Mouse (Mus musculus): ENCODE results near the gene Pou3f1.

The Pou3f1 gene

DNA sequence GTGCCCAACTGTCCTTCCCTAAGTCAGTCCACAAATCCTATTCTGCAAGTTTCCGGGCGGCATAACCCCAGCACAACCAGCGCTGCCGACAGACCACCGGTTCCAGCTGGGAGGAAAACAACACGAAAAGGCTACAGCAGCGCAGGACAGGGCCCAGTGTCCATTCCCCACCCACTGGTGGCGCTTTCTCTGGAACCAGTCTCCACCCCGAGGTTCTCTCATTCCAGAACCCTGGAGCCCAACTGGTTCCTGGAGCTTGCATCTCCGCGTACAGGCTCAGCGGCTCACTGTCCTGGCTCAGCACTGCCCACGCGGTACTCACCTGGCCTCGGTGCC, at the start of gene Pou3f1:
Gene Pou3f1 (plus strand): TSS at position 290 of the 336 bp plus-strand sequence.
- DNase-seq (ENCODE audit: low spot score in 2 of 2): no peak

DNA sequence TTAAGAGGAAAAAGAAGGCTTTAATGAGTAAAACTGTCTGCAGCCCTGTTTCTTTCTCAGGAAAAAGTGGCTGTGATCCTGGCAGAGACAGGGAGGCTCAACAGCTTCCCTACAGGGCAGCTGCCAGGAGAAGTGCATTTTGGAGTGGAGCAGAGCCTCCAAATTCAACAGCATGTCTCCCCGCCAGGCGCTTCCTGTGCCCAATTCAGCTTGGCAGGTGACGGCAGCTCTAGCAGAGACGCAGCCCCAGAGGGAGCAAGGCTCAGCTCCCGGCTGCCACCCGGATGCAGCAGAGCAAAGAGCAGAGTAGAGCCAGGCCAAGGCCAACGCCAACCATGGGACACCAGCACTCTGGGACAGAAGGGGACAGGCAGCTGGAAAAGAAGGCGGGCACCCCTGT, 49.4 kb upstream of the Pou3f1 start:
- DNase-seq (ENCODE audit: low spot score in 2 of 2): no peak

DNA sequence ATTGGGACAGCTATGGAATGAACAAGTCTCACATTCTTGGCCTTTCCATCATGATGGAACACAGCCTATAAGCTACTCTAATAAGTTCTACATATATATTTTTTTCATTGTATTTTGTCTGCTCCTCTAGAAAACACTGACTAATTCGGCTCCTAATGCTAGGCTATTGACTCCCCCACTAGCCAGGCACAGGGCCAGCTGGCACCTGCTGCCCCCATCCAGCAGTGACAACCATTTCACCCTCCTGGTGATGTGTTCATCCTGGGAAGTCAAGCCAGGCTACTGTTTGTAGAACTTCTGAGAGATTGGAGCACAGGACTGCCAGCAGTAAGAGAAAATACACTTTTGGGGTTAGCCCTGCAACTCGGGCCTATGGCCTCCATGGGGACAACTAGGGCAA, 46.5 kb upstream of the Pou3f1 start:
- no peak for DNase-seq (ENCODE audit: low spot score in 2 of 2)

DNA sequence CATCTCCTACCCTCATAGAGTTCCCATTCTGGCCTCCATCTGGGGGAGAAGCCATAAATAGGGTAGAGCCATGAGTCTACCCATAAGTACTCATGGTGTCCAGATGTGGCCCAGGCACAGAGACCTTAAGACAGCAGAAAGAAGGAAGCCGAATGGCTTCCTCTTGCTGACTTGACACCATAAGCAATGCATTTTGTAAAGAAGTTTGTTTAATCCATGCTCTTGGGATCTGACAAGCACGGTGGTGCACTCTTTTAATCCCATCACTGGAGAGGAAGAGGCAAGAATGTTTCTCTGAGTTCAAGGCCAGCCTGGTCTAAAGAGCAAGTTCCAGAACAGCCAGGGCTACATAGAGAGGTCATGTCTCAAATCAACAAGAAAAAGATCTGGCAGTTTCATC, 45.9 kb upstream of the Pou3f1 start, which contains the start of gene 3100002H09Rik:
Gene 3100002H09Rik (minus strand): TSS at position 101 of the 400 bp plus-strand sequence.
- no peak for DNase-seq (ENCODE audit: low spot score in 2 of 2)

GRCm38 (mm10) chr4:124611768-124612167, 44.8 kb upstream of the Pou3f1 start:
- no peak for DNase-seq (ENCODE audit: low spot score in 2 of 2)

- no peak for DNase-seq (ENCODE audit: low spot score in 2 of 2)
These were observed 42.4 kb upstream of the Pou3f1 start for GRCm38 (mm10) chr4:124614189-124614588.

DNA sequence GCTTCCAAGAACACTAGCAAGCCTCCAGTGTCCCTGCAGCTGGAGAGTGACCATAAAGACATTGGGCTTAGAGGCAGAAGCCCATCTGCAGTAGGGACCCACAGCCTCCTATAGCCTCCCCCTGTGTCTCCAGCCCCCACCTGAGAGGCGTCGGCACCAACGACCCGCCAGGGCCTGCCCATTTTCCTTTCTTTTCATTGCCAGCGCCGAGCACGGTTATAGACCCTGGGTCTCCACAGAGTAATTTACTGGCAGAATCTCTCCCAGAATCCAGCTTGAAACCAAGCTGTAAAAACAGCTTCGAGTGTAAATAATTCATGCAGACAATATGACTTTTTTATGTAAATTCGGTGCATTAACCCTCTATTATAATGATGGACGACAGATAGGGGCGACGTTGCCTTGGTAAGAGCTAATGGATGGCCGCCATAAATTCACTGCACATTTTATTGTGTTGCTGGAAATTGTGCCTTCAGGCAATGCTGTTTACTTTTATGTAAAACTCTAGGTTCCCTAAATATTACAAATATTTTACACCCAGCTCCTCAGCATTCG, 41.1 kb upstream of the Pou3f1 start:
- DNase-seq (ENCODE audit: low spot score in 2 of 2): no peak

DNA sequence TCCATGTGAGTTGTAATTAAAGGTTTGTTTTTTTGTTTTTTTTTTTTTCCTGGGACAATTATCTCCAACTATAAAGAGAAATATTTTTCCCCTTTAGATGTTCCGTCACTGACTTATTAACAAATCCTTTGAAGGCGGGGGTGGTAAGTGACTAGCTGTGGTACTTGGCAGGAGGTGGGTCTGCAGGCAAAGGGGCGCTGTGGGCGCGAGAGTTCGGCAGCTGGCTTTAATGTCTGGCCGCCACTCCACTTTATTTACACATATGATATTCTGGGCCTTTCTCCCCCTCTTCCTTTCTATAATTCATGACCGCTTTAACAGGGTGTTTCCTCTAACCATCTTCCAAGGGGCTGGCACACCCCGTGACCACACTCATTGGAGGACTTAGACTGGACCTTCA, 40.6 kb upstream of the Pou3f1 start:
- DNase-seq (ENCODE audit: low spot score in 2 of 2): no peak

GRCm38 (mm10) chr4:124616636-124617035, 40.0 kb upstream of the Pou3f1 start:
- DNase-seq (ENCODE audit: low spot score in 2 of 2): no peak

- DNase-seq (ENCODE audit: low spot score in 2 of 2): no peak
These were observed 38.0 kb upstream of the Pou3f1 start for GRCm38 (mm10) chr4:124618599-124618998.

DNA sequence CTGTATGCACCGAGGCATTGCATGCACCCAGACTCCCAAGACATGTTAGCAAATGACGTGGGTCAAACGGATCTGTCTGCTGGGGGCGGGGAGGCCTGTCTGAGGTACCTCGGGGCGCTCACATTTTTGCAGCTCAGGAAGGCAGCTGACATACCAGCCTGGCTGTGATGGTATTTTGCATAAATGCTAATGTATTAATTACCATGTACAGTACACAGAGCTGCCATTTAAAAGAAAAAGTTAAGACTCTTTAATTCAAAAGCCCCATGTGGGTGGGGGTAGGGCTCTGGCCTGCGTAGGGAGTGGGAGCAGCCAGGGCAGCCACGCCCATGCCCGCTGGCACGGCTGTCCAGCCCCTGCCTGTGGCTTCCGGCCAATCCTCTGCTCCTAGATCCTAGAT, 35.2 kb upstream of the Pou3f1 start:
- DNase-seq (ENCODE audit: low spot score in 2 of 2): no peak

DNA sequence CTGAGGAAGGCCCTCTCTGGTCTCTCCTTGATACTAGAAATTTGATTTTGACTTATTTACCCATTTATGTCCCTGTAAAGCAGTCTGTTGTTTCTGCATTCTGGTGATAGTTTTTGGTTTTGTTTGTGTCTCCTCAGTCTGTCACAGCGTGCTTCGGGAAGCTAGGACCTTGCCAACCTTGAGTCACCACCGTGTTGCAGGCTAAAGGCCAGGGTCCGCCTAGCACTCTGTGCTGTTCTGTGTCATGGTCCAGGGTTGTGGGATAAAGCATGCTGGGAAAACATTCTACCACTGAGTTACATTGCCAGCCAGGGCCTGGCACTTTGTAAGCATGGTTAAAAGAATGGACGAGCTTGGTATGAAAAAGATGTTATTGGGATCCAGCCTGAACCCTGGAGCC, 34.0 kb upstream of the Pou3f1 start:
- DNase-seq (ENCODE audit: low spot score in 2 of 2): no peak

DNA sequence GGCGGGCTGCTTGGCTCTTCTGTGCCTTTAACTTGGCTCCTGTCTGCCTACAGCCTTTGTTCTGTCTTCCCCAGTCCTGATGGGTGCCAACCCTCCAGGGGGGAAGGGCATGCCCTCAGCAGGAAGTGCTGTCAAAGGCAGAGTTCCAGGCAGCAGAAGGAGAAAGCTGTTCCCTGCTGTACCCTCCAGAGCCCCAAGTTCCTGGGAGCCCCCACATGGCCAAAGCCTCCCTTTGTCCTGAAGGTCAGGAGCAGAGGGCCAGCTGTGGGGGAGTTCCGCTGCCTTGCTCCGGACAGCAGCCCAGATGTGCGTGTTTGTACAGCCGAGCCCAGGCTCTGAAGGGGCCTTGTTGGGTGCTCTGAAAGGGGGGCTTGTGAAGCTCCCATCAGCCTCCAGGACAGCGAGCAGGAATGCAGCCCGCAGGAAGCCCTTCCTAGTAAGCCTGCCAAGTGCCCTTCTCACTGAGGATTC, 32.5 kb upstream of the Pou3f1 start:
- DNase-seq (ENCODE audit: low spot score in 2 of 2): no peak

DNA sequence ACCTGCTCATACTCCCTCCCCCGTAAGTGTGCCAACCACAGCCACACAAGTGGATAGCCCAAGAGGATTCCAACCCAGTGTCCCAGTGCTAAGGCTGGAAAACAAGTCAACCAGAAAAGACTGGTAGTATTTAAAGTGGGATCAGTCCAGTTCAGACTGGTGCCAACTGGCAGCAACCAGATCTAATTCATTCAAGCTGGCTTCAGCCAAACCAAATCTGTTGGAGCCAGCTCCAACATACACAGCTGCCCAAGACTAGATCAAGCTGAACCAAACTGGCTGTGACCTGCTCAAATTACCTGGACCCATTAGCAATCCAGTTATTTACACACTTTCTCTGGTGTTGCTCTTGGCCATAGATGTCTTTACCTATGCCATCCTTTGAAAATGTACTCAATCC, 29.8 kb upstream of the Pou3f1 start:
- no peak for DNase-seq (ENCODE audit: low spot score in 2 of 2)

DNA sequence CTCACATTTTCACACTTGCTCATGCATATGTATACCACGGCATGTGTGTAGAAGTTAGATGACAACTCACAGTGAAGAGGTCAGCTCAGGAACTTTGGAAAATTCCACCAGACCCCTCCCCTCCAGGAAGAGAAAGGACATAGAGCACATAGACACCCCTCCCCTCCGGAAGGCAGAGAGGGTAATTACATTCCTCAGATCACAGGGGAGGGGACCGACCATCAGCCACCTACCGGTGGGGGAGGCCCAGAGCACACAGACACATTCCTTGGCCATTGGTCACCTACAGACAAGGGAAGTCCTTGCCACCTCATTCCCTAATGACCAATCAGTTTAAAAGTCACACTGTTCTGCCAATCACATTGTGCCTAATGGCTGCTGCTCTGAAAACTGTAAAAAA, 25.2 kb upstream of the Pou3f1 start:
- no peak for DNase-seq (ENCODE audit: low spot score in 2 of 2)

DNA sequence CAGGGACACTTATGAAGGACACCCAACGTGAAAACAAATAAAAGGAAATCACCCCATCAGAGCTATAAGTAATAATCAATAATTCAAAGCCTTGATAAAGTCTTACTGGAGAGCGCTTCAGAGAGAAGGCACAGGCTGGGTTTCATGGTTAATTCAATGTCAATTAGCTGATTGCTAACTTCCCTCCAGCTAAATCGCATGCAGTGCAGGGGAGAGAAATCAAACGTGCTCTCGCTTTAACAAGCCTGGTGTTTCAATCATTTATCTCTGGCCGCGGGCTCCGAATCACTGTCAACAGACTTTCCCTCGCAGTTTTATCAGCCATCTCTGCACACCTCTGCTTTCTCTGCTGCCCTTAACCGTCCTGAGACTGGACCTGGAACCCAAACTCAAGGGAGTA, 23.8 kb upstream of the Pou3f1 start:
- DNase-seq (ENCODE audit: low spot score in 2 of 2): no peak

GRCm38 (mm10) chr4:124633281-124633680, 23.3 kb upstream of the Pou3f1 start:
- no peak for DNase-seq (ENCODE audit: low spot score in 2 of 2)

DNA sequence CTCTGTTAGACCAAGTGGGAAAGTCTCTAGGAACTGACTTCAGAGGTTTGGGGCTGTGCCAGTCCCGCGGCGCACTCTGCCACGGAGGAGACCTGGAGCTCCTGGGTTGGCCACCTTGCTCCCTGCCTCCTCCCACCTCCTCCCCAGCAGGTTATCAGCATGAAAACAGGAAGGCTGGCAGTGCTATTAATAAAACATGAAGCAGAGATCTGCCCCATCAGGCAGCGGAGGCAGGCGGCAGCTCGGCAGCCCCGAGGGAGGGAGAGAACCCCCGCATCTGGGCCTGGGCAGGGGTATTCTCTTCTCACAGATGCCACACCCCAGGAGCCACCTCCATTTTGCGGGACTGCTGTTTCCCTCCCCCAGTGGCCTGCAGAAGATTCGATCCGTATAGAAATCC, 16.9 kb upstream of the Pou3f1 start:
- DNase-seq (ENCODE audit: low spot score in 2 of 2): no peak

DNA sequence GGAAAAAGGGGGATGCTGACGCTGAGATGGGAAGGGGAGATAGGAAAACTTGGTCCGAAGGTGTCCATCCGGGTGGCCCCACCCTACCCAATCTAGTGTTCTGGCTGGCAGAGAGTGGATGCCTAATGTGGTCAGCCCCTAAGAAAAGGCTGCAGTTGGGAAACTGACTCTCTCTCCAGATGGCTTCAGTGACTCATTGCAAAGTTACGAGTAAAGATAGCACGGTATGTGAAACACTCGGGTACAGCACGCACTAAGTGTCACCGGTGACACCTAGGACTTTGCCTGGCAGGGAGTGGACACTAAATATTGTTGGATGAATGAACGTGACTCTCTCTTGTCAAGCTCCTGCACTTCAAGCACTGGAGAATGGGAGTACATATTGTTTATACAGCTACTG, 12.7 kb upstream of the Pou3f1 start:
- no peak for DNase-seq (ENCODE audit: low spot score in 2 of 2)

- DNase-seq (ENCODE audit: low spot score in 2 of 2): no peak
These were observed 11.6 kb upstream of the Pou3f1 start for GRCm38 (mm10) chr4:124644974-124645433.

- DNase-seq (ENCODE audit: low spot score in 2 of 2): no peak
These were observed 10.0 kb upstream of the Pou3f1 start for GRCm38 (mm10) chr4:124646591-124646990.

DNA sequence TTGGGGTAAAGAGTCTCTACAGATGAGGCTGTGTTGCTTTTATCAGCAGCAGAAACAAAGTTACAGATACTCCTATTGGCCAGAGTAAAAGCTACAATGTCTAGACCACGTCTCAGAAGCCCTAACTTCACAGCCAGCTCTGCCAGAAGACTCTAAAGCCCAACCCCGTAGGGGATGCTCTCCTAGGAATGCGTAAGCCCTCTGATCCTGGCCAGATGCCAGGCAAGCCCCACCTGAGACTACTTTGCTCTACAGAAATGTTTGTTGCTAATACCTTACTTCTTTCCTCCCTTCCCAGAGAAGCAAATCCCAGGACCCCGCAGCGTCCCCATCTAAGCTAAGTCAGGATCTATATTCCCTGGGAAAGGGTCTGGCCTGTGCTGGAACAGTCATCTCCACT, 8.7 kb upstream of the Pou3f1 start:
- DNase-seq (ENCODE audit: low spot score in 2 of 2): no peak

- no peak for DNase-seq (ENCODE audit: low spot score in 2 of 2)
These were observed 3.7 kb upstream of the Pou3f1 start for GRCm38 (mm10) chr4:124652886-124653285.

Data from spleen, postnatal 4 days (tissue).